Mouse (Mus musculus) testis, adult 2 months (tissue): ENCODE data around the gene Prr19.

Source experiments
- CTCF ChIP-seq: fragments of 200-500 bp; IDR thresholded peaks from 2 replicates; pipeline ENCODE4 v1.5.1; 2012; ENCODE audit warnings: low read depth, mild to moderate bottlenecking, inconsistent platforms, low read length, moderate library complexity; ENCODE audit not compliant: control insufficient read depth, insufficient read depth, insufficient replicate concordance
- POLR2A ChIP-seq: fragments of 200-500 bp; IDR thresholded peaks from 2 replicates; pipeline ENCODE4 v1.6.1; 2012; ENCODE audit warnings: low read depth, mild to moderate bottlenecking, inconsistent platforms, low read length, moderate library complexity; ENCODE audit not compliant: control insufficient read depth

- no peak for TF ChIP-seq POLR2A
- no peak for TF ChIP-seq CTCF
These were observed 17.0 kb upstream of the Prr19 start for GRCm38 (mm10) chr7:25284171-25284570.
